Mouse (Mus musculus) gastrocnemius, postnatal 25 days (tissue): ENCODE measurements at regions not wholly inside any gene's neighbourhood (a gene's known extent, or its start where the extent isn't known, plus 50 kb on each side); places are given as distances from the start of the nearest gene placed in this dataset.

Source experiments
- DNase-seq: peaks from one replicate; pipeline ENCODE4 v3.0.0; 2022

DNA sequence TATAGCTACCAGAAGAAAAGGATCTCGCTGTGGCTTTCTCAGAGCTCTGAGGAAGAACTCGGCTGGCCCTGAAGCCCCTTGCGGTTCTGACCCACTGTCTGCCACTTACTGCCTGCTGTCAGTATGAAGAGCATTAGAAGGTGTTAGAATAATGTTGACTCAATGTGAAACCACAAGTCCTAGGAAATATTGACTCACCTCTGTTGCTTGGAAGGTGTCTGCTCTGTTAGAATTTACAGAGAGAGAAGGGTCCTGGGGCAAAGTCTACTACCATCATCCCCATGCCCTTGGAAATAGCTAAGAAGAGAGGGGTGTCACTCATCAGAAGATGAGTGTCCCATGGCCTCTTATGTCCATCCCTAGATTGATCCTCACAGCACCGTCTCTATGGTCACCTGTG lies 197.9 kb downstream of the Hlx start:
- no peak for DNase-seq

GRCm38 (mm10) chr1:184533870-184534269 lies 198.5 kb downstream of the Hlx start:
- no peak for DNase-seq

DNA sequence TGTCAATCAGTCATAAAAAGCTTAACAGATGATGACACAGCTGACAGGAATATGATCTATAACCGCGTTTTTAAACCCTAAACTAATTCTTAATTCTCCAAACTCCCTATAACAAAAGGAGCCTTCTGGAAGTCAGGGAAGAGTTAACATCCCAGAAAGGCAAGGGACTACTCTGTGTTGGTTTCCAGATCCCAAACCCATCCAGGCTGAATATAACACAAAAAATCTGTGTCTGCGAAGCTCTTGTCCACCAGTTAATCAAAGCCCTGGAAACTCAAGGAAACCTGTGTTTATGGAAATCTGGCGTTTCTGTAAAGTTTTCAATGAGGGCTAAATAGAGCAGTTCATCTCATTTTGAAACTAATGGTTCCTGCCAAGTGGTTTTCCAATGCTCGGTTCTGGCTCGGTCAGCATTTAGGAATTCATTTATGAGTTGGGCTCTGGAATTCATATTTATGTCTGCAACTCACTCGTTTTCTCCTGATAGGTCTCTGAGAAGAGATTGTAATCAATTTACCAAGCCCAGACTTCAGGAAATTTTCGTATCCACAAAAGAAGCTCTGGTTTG lies 199.8 kb downstream of the Hlx start:
- peak; percentile 26 for DNase-seq

DNA sequence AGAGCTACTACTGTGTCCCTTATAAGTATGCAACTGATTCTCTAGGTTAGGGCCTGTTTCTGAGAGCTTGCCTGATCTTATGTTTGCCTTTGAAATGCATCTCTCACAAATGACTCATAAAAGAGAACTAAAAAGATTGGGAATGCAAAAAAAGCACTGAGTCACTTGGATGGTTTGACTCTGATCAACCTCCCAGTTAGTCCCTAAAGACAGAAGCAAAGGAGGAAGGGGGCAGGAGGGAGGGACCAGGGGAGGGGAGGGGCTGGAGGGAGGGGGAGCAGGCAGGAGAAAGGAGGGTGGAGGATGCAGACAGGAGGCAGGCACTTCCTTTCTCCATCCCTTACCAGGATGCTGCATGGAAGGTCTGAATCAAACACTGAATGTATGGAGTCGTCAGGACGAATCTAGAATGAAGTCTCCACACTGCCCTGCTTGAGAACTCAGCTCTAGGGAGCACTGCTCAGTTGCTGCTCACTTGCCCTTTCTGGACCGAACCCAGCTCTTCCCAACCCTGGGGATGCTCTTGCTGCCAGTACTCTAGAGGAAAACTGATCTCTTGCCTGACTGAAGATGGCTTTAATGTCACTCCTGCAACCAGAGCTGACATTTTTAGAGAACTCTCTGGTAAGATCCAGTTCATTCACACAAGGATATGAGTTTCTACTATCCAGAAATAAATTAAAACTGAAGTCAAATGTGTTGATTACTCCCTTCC lies 201.7 kb downstream of the Hlx start:
- DNase-seq = peak; percentile 62

DNA sequence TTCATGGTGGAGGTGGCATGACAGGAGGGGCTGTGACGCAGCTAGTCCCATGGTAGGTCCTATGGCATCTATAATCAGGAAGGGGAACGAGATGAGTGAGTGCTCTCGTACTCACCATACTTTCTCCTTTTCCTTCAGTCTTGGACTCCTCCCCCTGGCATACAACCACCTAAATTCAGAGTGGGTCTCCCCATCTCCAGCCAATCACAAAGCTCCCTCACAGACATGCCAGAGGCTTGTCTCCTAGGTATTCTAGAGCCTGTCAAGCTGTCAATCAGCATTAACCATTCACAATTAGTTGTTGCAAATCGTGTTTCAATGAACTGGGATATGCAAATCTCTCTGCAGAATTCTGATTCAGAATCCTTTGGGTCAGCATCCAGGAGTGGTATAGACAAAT lies 206.7 kb downstream of the Hlx start:
- no peak for DNase-seq

DNA sequence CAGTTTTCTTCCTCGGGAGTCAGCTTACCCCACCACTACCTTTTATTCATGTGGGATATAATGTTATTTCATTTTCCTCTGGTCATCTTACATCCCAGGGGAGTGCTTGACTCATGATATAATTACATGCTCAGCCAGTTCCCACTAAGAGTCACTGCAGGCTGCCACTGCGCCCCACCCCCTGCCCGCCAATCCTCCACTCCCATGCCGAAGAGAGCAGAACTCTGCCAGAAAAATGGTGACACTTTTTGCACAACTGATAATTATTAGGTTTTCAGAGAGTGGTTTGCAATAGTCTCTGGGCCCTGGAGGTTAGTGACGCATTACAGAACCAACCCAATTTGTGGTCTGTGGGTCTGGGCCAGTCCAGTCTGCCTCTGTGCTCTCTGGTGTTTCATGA lies 212.9 kb downstream of the Hlx start:
- DNase-seq = peak; percentile 45

- DNase-seq = no peak
Measured at GRCm38 (mm10) chr1:184504663-184505062, 227.8 kb downstream of the Hlx start.

GRCm38 (mm10) chr1:184503827-184504355 lies 228.5 kb downstream of the Hlx start:
- no peak for DNase-seq

DNA sequence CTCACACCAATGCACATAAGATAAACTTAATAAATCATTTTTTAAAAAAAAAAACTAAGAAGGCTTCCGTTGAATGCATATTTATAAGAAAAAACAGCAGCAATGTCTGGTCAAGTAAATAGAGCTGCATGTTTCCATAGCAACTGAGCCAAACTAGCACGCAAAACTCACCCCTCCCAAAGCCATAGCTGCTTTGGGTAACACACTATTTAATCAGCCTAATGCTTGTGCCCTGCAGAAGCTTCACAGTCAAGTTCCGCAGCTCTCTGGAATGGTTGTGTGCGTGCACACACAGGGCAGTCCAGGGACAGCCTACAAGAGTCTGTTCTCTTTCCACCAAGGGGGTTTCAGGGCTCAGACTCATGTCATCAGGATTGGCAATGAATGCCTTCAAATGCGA lies 231.7 kb downstream of the Hlx start:
- DNase-seq = no peak

DNA sequence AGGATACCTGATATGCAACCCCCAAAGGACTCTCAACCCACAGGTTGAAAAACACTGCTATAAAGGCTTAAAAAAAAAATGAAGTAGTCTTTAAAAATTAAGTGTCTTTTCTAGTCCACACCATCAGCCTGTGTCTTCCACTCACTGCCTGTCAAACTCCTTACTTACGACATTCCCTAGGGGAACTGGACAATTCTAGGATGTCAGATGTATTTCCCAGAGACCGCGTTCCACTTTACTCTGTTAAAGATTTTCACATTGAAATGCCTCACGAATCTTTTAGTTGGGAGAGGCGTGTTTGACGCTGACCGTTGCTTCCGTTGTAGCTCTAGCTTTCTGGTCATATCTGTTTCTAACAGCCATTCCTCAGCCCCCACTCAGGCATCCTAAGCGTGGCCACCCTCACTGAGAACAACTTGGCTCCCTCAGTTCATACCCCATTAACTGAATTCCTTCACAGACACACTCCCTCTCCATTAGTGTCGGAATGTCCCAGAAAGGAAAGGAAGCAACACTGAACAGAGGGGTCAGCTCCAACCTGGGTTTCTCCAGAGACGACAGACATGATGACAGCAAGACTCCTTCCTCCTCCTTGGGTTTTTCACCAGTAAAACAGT lies 233.4 kb downstream of the Hlx start:
- DNase-seq = no peak

DNA sequence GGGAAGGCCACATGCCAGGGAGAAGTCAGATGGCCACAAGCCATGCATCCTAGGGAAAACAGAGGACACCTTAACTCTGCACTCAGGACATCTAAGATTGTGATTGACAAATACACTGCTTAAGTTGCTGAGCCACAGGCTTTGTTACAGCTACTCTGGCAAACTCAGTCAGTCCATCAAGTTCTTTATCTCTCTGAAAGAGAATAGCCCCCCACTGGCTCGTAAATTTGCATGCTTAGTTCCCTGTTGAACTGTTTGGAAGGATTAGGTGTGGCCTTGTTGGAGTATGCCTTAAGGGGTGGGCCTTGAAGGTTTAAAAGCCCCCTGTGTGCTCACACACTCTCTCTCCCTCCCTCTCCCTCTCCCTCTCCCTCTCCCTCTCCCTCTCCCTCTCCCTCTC lies 235.4 kb downstream of the Hlx start:
- no peak for DNase-seq

GRCm38 (mm10) chr1:184493811-184494210 lies 238.6 kb downstream of the Hlx start:
- peak; percentile 24 for DNase-seq

DNA sequence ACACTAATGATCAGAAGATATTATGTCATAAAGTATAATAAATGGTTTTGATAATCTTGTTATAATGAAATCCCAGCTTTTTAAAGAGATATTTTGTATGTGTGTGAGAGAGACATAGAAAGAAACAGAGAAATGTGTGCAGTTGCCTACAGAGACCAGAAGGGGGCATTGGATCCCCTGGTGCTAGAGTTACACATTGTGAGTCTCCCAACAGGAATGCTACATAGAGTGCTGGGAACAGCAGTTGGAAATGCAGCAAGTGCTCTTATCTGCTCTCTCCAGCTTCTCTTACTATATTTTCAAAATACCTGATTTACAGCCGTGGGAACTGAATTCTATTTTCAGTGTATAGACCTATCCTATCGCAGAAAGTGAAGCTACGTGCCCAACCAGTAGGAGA lies 240.3 kb downstream of the Hlx start:
- no peak for DNase-seq

DNA sequence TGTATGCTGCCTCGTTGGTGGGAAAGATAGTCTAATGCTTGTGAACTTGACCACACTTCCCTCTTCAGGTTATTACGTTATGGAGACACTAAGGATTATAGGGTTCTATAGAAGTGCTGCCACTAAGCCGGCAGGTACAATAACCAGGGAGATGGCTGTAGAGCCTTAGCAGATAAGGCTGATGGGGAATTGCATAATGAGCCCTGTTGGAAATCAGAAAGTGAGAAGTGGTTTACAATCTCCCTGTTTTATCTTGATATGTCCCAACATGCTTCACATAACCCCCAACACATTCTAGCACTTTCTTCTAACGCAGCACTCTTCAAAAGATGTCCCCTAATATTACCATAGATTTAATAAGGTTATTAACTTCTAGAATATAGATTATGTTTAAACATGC lies 241.2 kb downstream of the Hlx start:
- no peak for DNase-seq

GRCm38 (mm10) chr1:184487409-184487808 lies 245.0 kb downstream of the Hlx start:
- DNase-seq = no peak

- DNase-seq = no peak
Measured at GRCm38 (mm10) chr1:184484801-184485200, 247.6 kb downstream of the Hlx start.

DNA sequence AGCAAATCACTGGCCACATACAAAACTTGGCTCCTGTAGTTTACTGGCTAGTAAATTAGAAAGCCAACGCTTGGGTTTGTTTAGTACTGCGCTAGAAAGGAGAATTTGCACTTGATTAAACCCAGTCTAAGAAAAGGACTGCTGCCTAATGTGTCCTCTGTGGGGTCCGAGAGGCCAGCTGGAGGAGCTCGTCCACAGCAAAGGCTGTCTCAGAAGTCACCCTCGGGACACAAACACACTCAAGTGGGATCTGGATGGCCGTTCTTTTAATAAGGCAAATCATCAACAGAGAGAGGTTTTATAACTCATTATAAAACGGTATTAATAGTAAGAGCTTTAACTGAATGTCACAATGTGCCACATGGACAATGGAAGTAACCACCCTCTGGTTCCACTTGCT lies 249.0 kb downstream of the Hlx start:
- DNase-seq = peak; percentile 22

DNA sequence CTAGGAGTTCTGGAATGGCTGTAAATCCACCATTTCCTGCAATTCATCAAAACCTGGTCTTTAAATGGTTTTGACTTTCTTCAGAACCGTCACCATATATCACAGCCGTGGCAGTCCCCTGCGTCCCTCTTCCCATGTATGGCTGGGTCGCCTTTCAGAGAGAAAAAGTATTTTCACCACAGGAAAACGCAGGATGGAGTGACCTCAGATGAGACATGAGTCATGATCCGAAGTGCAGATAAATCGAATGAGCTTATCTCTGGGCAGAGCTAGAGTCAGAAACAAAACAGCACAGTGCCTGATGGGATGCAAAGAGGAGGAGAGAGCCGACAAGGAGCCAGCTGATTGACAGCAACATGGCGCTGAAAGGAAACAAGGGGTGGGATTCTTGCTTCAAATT lies 250.4 kb downstream of the Hlx start:
- DNase-seq = no peak

DNA sequence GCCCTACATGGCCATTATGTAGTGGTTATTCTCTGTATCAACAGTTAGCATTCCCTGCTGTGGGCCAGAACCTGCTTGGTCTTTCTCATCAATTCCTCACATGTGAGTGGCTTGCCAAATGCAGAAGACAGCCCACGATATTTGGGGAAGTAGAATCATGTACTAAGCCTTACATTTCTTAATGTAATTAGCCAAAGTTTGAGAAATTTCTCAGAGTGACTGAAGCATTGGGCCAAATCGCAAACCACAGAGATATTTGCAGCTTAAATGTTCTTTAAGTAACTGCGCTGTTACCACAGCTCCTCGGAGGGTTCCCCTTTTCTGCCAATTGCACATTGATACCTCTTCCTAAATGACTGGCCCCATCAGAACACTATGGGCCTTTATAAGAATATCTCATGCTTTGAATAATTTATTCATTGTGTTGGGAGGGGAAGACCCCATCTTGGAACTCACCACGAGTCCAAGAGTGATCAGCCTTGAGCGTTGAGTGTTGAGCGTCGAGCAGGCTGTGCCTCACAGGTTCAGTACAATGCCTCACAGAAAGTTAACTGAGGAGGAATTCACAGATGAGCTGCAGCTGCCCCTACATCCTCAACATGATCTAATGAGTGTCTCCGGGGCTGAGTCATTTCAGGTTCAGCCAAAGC lies 251.7 kb downstream of the Hlx start:
- DNase-seq = no peak

GRCm38 (mm10) chr1:184478006-184478405 lies 254.4 kb downstream of the Hlx start:
- no peak for DNase-seq

GRCm38 (mm10) chr1:184462481-184463124 lies 269.8 kb downstream of the Hlx start:
- no peak for DNase-seq

GRCm38 (mm10) chr1:184461411-184461810 lies 271.0 kb downstream of the Hlx start:
- DNase-seq = no peak

- DNase-seq = no peak
Measured at GRCm38 (mm10) chr1:184456727-184457126, 275.7 kb downstream of the Hlx start.
